Mouse (Mus musculus) stomach, embryonic 16.5 days (tissue): ENCODE data around the gene N6amt1. TPM values are rescaled to one million over a fixed set of nuclear protein-coding genes. Genes with fewer than 3 reads are reported as not detected.

Source experiments
- polyA plus RNA-seq: library from polyadenylated mRNA; unstranded; fragments of >200 nt; fragmentation: Nextera tagmentation; extraction: Ambion mirVana; gene quantifications from 2 replicates; pipeline ENCODE4 v1.2.1, GENCODE M21; 2015

N6amt1 gene
- polyA plus RNA-seq, 1 experiment from 2014 or later = 19.2 TPM

Other genes with a start within 250 kb of the N6amt1 start
- 27.9 and 28.8 TPM in 2 replicates for gene Ltn1, start 78.4 kb downstream of the N6amt1 start, polyA plus RNA-seq
- gene Rwdd2b, start 86.4 kb downstream of the N6amt1 start, polyA plus RNA-seq = 10.7 and 12.0 TPM in 2 replicates
- 35.3 and 39.0 TPM in 2 replicates for gene Usp16, start 100.5 kb downstream of the N6amt1 start, polyA plus RNA-seq
- 364 and 381 TPM in 2 replicates for gene Cct8, start 141.7 kb downstream of the N6amt1 start, polyA plus RNA-seq
- gene Map3k7cl, start 199.1 kb downstream of the N6amt1 start, polyA plus RNA-seq = 0.40 and 0.59 TPM in 2 replicates